Mouse (Mus musculus) heart, adult 8-10 months (tissue): Measurements from ENCODE around the gene Fastkd1. TPM values are rescaled to one million over a fixed set of nuclear protein-coding genes. Genes with fewer than 3 reads are reported as not detected.
"Not testable (repeated sequence)": the region's sequence is repeated elsewhere in the genome, so short reads cannot be mapped to it uniquely, and the experiment has no call there.

Experiments used
- DNase-seq: peaks from one replicate; pipeline ENCODE4 v3.0.0; 2022; ENCODE audit warnings: low spot score
- total RNA-seq, 4 experiments: library from RNA; stranded (reverse); gene quantifications; 2 replicates each; pipeline ENCODE4 v1.2.4; 2022

The Fastkd1 gene
- 10 to 100 TPM; 25.5 to 30.3 (median 27.5) TPM for total RNA-seq

DNA sequence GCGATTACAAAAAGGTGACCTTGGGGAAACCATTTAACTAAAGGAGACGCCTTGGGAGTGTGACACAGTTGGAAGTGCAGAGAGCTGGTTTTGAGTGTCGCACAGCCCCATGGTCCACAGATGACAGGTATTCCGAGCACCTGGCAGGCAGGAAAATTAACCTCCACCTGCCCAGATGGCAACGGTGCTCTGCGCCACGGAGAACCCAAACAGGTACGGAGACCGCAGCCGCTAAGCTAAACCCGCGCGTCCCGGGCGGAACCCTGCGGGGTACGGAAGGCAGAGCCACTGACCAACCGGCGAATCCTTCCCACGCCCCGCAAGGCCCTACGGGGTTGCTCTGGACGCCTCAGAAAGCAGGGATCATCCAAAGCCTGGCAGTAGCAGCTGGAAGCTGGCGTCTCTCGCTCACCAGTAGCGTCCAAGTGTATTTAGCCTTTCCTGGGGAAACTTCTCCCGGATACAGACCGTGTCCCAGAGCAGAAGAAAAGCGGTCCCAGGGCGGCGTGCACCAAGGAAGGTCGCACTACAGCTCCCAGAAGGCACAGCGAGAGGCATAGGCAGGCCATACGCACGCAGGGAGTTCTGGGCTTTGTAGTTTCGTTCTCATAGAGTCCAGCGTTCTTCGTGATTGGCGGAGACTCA is at the start of gene Fastkd1:
TSS of gene Fastkd1 (minus strand) at position 536 of the 645 bp plus-strand sequence.
- peak; percentile 93 for DNase-seq

DNA sequence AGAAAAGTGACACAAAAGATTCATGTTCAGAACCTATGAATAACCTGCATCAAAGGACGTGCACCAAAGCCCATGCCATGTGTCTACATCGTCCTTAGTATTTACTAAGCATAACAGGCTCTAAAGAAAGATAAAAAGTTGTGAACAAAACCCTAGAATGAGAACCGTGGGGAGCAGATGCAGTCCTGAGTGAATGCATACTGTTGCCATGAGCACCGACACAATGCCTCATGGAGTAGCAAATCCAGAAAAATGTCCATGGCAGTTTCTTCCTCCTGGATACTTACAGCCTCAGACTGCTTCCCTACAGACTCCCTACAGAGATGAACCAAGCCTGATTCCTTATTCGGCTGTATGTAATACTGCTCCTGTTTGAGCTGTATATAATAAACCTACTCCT is 47.7 kb upstream of the Fastkd1 start:
- DNase-seq: no peak

DNA sequence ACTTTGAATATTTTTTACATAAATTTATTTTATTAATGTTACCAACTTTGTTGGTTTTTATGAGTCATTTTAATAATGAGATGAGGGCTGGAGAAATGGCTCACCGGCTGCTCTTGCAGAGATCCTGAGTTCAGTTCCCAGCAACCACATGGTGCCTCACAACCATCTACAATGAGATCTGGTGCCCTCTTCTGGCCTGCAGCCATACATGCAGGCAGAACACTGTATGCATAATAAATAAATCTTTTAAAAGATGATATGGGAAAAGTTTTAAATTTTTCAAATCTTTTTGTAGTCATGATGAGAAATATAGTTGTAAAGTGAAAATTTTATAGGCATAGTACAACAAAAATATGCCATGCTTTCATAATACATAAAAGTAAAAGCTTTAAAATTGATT is 31.8 kb upstream of the Fastkd1 start:
- DNase-seq: no peak

DNA sequence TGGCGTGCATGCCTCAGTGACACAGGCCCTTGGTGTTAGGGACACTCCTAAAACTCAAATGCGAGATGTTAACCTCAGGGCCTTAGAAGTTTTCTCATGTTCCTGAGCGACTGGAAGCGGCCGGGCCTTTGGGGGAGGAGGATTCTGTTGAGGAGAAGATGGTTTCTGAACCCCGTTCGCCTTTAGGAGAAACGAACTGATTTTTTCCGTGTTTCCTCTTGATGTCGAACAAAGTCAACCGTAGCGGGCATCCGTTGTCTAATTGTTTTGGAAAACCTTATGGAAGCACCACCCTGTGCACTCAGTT is 10.2 kb upstream of the Fastkd1 start:
- DNase-seq: no peak

DNA sequence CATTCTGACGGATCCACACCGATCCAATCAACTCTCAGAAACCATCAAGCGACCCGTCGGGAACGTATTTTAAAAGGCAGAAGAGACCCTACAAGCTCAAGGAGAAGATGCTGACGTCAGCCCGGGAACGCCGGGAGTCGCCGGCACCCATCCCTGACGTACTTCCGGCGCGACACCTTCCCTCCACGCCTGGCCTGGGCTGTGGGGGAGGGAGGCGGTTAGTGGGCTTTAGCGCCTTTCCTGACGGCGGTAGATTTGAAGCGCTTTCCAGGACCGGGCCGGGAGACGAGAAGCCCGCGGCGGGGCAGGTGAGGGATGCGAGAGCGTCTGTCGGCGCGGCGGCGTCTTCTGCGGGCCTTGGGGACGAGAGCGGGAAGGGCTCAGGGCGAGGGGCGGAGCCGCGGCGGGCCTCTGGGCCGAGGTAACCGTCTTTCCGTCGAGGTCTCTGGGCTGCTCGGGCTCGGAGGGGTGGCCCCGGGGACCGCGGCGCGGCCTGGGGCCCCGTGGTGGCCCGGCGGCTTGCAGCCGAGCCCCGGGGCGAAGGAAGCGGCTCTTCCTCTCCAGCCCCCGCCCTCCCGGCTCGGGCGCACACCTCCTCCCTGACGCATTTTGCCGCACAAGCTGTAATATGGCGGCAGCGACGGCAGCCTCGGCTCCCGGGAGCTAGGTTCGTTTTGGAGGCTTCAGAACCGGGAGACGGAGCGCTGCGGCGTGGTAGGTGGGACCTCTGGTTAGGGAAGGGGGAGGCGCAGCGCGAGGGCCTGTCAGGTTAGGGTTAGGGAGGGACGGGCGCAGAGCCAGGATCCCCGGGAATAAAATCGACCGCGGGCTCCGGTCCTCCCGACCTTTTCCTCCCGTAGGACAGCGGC is 9.6 kb upstream of the Fastkd1 start:
- peak; percentile 94 for DNase-seq

DNA sequence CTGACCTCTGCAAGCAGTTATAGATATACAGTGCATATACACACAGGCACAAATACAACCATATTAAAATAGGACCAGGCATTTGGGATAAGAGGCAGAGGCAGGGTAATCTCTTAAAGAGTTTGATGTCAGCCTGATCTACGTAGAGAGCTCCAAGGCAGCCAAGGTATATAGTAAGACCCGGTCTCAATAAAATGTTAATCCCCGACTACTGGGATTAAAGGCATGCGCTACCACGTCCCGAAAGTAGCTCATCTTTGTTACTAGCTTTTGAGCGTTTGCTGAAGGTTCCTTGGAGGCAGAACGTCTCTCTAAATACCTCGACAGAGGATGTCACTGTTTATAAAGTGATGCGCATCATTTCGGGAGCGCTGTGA is 8.9 kb upstream of the Fastkd1 start, which contains the start of gene Ppig:
TSS of gene Ppig (plus strand) at position 273 of the 377 bp plus-strand sequence.
- DNase-seq: no peak

DNA sequence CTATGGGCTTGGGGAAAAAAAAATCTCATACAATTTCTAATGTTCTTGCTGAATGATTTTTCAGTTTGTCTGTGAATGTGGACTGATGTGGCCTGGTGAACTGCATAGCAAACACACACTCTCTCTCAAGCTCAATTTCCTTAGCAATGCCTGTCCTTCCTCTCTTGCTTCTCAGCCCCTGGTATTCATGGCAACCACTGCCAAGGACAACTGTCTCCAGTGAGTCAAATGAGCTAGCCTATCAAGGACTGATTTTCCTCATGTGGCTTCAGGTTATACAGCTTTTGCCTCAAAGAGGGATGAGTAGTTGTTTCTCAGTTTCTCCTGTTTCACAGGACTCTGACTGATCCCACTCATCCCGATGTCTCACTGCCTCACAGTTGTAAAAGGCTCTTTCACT is 5.8 kb upstream of the Fastkd1 start:
- DNase-seq: no peak

DNA sequence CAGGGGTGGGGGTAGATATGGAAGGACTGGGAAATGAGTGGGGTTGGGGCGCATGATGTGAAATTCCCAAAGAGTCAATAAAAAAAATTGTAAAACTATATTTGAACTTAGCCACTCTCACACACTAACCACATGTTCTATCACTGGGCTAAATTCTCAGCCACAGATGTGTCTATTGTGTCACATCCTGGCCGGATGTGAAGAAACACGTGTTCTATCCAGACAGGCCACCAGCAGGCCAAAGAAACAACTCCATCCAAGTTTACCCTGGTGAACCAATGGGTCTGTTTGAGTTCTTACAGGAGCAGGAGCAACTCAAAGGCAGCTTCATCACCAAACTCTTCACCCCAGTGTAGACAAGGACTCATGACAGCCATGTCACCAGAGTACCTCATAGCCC is 3.2 kb upstream of the Fastkd1 start:
- DNase-seq: no peak

DNA sequence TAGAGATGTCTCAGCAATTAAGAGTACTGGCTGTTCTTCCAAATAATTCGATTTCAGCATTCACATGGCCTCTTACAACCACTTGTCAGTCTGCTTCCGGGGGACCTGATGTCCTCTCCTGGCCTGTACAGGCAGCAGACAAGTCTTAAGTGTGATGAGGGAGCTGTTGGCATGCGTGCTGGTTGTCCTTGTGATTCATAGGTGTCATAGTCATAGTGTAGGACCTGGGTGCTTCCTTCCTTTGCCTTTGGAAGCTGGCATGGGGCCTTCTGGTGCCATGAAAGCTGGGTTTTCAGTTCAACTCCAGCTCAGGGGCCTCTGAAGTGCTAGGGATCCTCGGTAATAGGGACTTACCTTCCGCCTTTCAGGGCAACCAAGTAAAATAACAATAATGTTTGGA is 810 bp upstream of the Fastkd1 start:
- no peak for DNase-seq

DNA sequence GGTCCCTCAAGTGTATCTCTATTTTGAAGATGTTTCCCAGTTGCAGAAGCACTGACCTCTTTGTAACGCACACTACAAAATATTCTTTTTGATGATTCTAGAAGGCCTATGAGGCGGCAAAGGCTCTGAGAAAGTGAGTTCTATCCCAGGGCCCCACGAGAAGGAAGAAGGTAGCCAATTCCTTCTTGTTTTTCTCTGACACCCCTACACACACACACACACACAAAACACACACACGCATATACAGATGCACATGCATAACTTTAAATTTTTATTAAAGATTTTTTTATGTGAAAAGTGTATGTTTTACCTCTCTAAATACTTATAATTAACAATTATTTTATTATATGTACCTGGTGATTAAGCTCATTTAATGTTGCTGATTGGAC is 304 bp upstream of the Fastkd1 start:
- DNase-seq: no peak

DNA sequence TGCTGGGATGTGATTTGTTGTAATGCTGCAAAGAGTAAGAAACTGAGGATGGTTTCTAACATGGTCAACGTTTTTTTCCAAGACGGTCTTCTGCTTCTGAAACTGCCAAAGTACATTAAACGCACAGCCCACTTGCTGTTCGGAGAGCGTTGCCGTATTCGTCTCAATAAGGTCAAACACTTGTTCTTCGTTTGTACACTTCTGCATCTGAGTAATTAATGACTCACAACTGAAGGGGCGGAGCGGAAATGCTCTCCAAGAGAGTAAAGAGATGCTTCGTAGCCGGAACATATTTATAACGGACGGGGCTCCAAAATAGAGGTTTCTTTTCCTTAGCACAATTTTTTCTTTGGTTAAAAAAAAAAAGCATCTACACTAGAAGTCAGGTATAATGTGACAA is 1.1 kb downstream of the Fastkd1 start:
- no peak for DNase-seq

DNA sequence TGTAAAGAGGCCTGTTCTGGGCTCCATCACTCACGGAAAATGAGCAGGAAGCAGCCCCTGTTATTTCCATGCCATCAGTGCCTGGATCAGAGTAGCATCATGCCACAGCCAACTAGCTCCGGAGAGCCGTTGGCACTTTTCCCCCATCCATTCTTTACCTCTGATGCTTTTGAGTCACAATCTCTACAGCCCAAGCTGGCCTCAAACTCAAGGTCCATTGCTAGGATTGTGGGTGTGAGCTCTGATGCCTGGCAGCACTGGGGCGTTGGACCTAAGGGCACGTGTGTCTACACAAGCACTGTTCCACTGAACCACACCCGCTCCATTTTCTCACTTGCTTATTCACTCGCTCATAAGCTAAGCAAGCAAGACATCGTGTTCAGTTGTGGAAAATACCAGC is 12.9 kb downstream of the Fastkd1 start:
- no peak for DNase-seq

DNA sequence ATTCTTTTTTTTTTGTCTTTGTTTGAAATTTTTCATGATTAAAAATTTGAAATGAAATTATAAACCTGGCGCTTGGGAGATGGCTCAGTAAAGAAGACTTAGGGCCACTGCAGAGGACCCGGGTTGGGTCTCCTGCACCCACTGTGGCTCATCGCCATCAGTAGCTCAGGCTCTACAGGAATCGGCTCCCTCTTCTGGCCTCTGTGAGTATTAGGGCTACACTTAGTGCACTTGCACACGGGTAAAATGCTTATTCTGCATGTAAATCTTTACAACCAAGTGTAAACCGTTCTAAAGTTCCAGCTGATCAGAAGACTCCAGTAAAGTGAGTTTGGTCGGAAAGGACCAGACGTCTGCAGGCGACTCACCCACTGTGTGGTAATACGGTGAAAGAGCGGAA is 19.8 kb downstream of the Fastkd1 start:
- DNase-seq: no peak

DNA sequence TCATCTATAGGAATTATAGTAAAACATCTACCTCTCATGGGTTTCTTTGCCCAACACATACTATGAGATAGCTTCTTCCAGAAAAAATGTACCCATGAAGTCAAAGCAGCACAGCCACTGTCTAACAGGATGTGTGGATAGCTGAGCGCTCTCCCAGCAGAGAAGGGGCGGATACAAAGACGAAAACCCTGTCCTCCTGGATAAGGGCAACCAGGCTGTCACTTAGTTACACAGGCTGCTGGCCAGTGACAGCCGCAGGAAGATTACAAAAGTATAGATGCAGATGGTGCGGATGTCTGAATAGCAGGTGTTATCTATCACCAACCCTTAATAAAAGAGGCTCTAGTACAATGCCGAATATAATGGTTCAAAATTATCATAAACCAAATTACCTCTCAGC is 22.5 kb downstream of the Fastkd1 start:
- no peak for DNase-seq

DNA sequence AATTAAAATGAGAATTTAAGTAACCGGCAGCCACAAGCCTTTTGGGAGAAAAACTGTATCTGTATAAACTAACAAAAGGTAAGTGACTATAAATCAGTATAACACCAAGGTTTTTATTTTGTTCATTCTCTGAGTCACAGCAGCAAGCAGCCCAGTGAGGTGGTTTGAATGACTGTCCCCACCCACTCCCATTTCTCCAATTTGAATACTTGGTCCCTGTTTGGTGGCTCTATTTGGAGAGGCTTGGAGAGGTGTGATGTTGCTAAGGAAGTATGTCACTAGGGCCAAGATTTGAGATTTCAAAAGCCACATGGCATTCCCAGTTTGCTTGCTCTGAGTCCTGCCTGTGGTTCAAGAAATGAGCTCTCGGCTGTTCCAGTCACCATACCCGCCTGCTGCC is 23.1 kb downstream of the Fastkd1 start:
- DNase-seq: no peak

DNA sequence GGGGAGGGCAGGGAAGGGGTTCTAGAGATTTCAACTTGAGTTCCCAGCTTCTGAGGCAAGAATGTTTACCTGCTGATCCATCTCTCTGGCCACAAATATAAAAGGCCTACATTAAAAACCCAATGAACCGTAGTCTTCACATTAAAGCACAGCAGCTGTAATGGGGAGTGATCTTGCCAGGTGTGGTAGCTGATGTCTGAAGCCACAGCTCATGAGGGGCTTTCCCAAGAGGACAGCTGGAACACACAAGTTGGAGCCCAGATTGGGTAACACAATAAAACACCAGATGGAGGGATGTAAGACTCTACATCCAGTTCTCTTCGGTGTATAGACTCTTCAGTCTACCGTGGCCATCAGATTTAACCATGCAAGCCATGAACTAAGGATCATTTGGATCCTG is 28.8 kb downstream of the Fastkd1 start:
- DNase-seq: no peak

DNA sequence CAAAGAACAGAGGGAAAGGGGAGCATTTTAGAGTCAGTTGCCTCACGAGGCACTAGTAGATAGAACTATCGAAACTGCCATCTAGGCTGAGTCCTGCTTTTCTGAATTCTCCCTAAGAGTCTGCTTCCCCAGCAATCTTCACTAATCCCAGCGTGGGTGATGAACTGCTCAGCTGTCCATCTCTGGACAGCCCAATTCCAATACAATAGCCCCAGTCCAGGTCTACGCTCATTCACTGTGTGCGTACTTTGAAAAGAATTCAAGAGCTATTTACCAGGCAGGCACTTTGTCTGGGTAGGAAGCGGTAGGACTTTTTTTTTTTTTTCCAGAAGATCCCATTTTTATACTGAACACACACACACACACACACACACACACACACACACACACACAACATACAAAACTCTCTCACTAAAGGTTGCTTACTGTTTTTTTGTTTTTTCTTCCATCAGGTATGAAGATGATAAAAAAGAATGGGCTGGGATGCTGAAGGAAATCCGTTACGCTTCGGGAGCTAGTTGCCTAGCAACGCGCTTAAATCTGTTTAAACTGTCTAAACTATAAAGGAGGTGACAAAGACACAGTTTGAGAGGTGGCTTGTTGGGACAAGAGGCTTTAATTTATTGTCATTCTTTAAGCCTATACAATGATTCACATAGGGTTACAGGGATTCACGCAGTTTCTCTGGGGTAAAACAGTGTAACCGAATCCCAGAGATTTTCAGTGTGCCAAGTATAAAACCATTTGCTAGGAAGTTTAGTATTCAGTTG is 30.1 kb downstream of the Fastkd1 start:
- DNase-seq: no peak

DNA sequence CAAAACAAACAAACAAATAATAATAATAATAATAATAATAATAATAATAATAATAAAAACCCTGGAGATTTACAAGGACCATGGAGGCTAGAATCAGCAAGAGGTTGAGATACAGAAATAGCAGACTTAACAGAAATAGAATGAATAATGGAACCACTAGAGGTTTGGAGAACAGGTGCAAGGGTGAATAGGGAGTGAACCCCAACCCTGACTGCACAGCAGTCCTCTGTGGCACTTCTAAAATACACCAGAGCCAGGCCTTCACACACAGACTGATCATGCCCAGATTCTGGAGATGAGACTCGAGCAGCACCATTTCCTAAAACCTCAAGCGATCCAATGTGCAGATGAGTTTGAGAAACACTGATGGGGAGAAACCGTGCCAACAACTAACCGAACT is 31.4 kb downstream of the Fastkd1 start:
- no peak for DNase-seq

DNA sequence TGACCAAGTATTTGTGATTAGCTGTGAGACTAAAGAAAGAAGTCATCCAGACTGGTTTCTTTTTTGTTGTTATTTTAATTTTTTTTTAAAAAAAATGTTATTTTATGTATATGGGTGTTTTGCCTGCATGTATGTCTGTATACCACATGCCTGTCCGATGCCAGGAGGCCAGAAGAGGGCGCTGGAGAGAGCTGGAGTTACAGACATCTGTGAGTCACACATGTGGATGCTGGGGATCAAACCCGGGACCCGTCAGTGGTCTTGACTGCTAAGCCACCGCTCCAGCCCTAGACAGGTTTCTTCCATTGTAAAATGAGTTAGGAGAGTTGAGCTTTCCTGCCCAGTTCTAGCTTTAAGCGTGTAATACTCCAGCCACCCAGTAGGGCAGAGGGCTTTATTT is 33.3 kb downstream of the Fastkd1 start:
- no peak for DNase-seq

DNA sequence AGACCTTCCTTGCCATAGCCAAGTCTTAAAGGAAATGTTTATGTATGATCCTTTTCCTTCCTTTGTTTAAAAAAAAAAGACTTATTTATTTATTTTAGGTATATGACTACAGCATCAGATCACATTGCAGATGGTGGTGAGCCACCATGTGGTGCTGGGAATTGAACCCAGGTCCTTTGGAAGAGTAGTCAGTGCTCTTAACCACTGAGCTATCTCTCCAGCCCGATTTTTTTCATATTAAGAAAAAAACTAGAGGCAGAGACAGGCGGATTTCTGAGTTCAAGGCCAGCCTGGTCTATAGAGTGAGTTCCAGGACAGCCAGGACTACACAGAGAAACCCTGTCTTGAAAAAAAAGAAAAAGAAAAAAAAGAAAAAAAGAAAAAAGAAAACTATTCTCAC is 36.1 kb downstream of the Fastkd1 start:
- DNase-seq: not testable (repeated sequence)

DNA sequence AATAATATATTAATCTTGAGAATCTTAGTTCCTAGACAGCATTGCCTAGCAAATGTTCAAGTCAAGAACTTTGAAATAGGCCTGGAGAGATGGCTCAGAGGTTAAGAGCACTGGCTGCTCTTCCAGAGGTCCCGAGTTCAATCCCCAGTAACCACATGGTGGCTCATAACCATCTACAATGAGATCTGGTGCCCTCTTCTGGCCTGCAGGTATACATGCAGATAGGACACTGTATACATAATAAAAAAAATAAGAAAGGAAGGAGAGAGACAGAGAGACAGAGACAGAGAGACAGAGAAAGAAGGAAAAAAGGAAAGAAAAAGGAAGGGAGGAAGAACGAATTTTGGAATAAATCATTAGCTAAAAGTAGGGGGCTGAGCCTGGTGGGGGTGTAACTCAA is 36.6 kb downstream of the Fastkd1 start:
- DNase-seq: no peak

DNA sequence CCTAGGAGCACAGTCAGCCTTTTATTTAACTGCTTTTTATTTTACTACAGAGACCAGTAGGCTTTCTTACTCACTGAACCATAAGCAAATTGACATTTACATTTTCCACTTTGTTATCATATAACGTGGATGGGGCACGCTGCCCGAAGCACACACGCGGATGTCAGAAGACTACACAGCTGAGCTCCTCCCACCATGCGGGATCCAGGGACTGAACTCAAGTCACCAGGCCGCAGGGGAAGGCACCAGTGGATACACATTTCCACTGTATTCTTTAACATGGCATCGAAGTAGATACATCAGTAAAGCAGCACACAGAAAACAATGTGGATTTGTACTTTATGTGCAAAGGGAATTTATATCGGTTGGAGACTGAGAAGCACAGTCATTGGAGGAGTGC is 38.0 kb downstream of the Fastkd1 start:
- no peak for DNase-seq

DNA sequence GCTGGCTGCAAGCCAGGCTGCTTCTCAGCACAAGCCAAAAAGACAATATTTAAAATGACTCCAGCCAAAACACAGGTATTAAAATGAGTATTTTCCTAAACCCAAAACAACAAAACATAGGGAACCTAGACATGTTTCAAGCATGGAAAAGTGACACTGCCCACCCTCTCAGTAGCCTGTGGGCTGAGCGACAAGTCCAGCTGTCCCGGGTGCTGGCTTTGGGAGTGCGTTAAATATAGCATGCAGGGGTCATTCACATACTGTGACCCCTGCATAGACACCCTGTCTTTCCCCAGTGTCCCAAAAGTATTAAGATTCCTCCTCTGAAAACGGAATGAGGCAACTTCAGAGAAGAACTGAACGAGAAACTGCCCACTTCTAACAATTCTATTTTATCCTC is 39.6 kb downstream of the Fastkd1 start:
- no peak for DNase-seq
